Mouse (Mus musculus): ENCODE results near the gene Rtn4r.

DNA sequence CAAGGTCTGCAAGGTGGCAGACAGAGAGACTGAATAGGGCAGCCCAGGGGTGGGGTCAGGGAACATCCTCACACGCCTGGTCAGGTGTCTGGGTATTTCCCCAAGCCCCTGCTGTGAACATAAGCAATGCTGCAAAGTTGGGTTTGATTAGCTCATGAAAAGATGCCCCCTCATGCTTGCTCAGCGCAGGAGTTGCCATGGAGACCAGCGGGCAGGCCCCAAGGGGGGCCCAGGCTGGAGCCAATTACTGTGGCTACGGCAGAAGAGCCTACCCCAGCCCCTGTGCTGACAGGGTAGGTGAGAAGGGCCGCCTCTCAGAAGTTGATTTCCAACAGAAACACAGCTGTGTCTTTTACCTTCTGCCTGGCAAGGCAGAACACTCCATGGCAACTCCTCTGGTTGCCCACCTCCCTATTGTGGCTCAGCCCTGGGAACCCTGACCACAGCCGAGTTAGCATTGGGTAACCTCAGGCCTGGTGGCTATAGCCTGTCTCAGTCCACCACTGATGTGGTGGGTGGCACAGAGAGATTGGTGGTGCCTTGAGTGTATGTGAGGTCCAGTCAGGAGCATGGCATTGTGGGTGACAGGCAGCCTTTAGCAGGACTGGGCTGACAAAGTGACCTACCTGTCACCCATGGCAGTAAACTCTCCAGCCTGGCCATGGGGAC, 20.9 kb downstream of the Rtn4r start:
- TF ChIP-seq EP300 (IDR thresholded peaks at IDR 0.05): no peak
- TF ChIP-seq CTCF (IDR thresholded peaks at IDR 0.05): no peak
